Mouse (Mus musculus): Measurements from ENCODE around the gene T2.

- TF ChIP-seq CTCF (IDR thresholded peaks at IDR 0.05) (no peak), EP300 (IDR thresholded peaks at IDR 0.05; ENCODE audit: insufficient read depth, low read depth, low read length) (no peak), POLR2A (IDR thresholded peaks at IDR 0.05; ENCODE audit: insufficient read depth, low read depth, low read length) (no peak)
Measured at GRCm38 (mm10) chr17:8369171-8369570, 13.4 kb downstream of the T2 start.
